Mouse (Mus musculus) spleen, postnatal 10 days (tissue): ENCODE measurements at regions not wholly inside any gene's neighbourhood (a gene's known extent, or its start where the extent isn't known, plus 50 kb on each side); places are given as distances from the start of the nearest gene placed in this dataset.

Experiments
- DNase-seq, 2 experiments: peaks; one replicate each; pipeline ENCODE4 v3.0.0; 2021 to 2022; ENCODE audit warnings: low spot score in 2 of 2

GRCm38 (mm10) chr13:72280871-72281270, 317.3 kb upstream of the Irx1 start:
- DNase-seq, result no peak

- DNase-seq, result no peak
Observed at GRCm38 (mm10) chr13:72282764-72283163, 319.2 kb upstream of the Irx1 start.

GRCm38 (mm10) chr13:72283701-72284100, 320.2 kb upstream of the Irx1 start:
- no peak for DNase-seq

GRCm38 (mm10) chr13:72286301-72286700, 322.8 kb upstream of the Irx1 start:
- DNase-seq, result no peak

- no peak for DNase-seq
Observed at GRCm38 (mm10) chr13:72288381-72289092, 325.0 kb upstream of the Irx1 start.

- DNase-seq, result no peak
Observed at GRCm38 (mm10) chr13:72289093-72289501, 325.6 kb upstream of the Irx1 start.

GRCm38 (mm10) chr13:72292361-72292760, 328.8 kb upstream of the Irx1 start:
- DNase-seq, result no peak

- no peak for DNase-seq
Observed at GRCm38 (mm10) chr13:72293059-72293694, 329.7 kb upstream of the Irx1 start.

- DNase-seq, result no peak
Observed at GRCm38 (mm10) chr13:72298264-72298870, 330.3 kb upstream of the Irx2 start.

GRCm38 (mm10) chr13:72299660-72300059, 329.0 kb upstream of the Irx2 start:
- DNase-seq, result no peak

- no peak for DNase-seq
Observed at GRCm38 (mm10) chr13:72301114-72301513, 327.5 kb upstream of the Irx2 start.

GRCm38 (mm10) chr13:72301841-72302240, 326.8 kb upstream of the Irx2 start:
- no peak for DNase-seq

GRCm38 (mm10) chr13:72302436-72303125, 326.0 kb upstream of the Irx2 start:
- no peak for DNase-seq

GRCm38 (mm10) chr13:72303126-72303760, 325.4 kb upstream of the Irx2 start:
- no peak for DNase-seq

- DNase-seq, result no peak
Observed at GRCm38 (mm10) chr13:72324041-72324690, 304.5 kb upstream of the Irx2 start.

- peak in 1 of 2 experiments; percentile 25 for DNase-seq
Observed at GRCm38 (mm10) chr13:72326201-72326600, 302.4 kb upstream of the Irx2 start.

GRCm38 (mm10) chr13:72345647-72346133, 282.9 kb upstream of the Irx2 start:
- DNase-seq, result no peak

GRCm38 (mm10) chr13:72346207-72346943, 282.2 kb upstream of the Irx2 start:
- DNase-seq, result no peak

- no peak for DNase-seq
Observed at GRCm38 (mm10) chr13:72346944-72347586, 281.6 kb upstream of the Irx2 start.

GRCm38 (mm10) chr13:72352641-72353181, 275.9 kb upstream of the Irx2 start:
- no peak for DNase-seq
